20 mouse cellular contexts compared by ENCODE assay signal in the genomic region with DNA sequence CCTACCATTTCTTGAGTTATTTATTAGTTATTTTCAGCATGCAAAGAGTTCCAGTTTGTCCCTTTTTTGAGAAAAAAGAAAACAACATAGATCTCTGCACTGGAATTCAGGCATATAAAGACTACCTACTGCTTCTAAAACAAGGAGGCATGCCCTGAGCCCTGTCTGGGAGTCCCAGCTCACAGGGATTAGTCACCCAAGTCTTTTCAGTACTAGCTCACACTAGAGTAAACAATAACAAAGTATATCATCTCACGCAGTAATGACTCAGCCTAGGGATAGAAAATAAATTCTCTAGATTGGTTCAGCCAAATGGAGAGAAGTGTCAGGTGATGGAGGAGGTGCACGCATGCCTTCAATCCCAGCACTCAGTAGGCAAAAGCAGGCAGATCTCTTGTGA. TPM values are rescaled to one million over a fixed set of nuclear protein-coding genes. Genes with fewer than 3 reads are reported as not detected.
"Had no signal": no experiment of that assay in that cellular context is flagged by ENCODE, and none has a peak within 500 bp of the region (broad histone marks: within the 10 kb centered on the region; RNA-seq: fewer than 3 reads in every experiment).

No protein-coding gene starts in this region.

- ATAC-seq: lung, postnatal 0 days; midbrain, embryonic 13.5 days; midbrain, embryonic 15.5 days had no signal

- H3K4me3 ChIP-seq: lung, embryonic 15.5 days; megakaryocyte, embryonic 14.5 days; midbrain, embryonic 13.5 days; midbrain, embryonic 15.5 days; neural tube, embryonic 13.5 days; neural tube, embryonic 15.5 days had no signal

- H3K4me1 ChIP-seq: lung, embryonic 15.5 days; megakaryocyte, embryonic 14.5 days; midbrain, embryonic 13.5 days; midbrain, embryonic 15.5 days; neural tube, embryonic 13.5 days; neural tube, embryonic 15.5 days had no signal

- H3K27me3 ChIP-seq: lung, embryonic 15.5 days; megakaryocyte, embryonic 14.5 days; midbrain, embryonic 13.5 days; midbrain, embryonic 15.5 days; neural tube, embryonic 13.5 days; neural tube, embryonic 15.5 days had no signal

- DNase-seq: lung, adult 18-20 months; lung, postnatal 14 days; lung, postnatal 36 days; retina, postnatal 1 day; right cerebral cortex, adult 18-20 months; right cerebral cortex, postnatal 25 days; right cerebral cortex, postnatal 4 days; spleen, adult 18-20 months; thymus, adult 18-20 months; thymus, postnatal 14 days; thymus, postnatal 36 days had no signal

RNA-seq across cellular contexts. Expression of a gene that starts 14.5 kb away (rescaled TPM):
- total RNA-seq: monocyte, adult 5-6 weeks had no signal
- polyA plus RNA-seq: macrophage had no signal

RNA-seq across cellular contexts. Expression of a gene that starts 54.5 kb away (rescaled TPM):
- total RNA-seq: monocyte, adult 5-6 weeks had no signal
- polyA plus RNA-seq: macrophage had no signal
